Mouse (Mus musculus) heart, embryonic 12.5 days (tissue): ENCODE measurements around the gene Zfp865. TPM values are rescaled to one million over a fixed set of nuclear protein-coding genes. Genes with fewer than 3 reads are reported as not detected.
"Not testable (repeated sequence)": the region's sequence is repeated elsewhere in the genome, so short reads cannot be mapped to it uniquely, and the experiment has no call there.

Experiments
- ATAC-seq: fragments of 200-750 bp; cut with Nextera tagmentation; 2 replicates; pipeline ENCODE4 v1.8.0; 2017; ENCODE audit warnings: moderate TSS enrichment, moderate library complexity; ENCODE audit not compliant: insufficient number of reproducible peaks, low FRiP score
- H3K27ac ChIP-seq: fragments of 300-500 bp; sonication (generic); 2 replicates; pipeline ENCODE4 v1.5.1; 2016; ENCODE audit warnings: mild to moderate bottlenecking, moderate library complexity; ENCODE audit not compliant: poor library complexity, severe bottlenecking
- H3K27me3 ChIP-seq: fragments of 300-500 bp; sonication (generic); replicated peaks from 2 replicates; pipeline ENCODE4 v1.6.1; 2016; ENCODE audit warnings: mild to moderate bottlenecking, moderate library complexity
- H3K36me3 ChIP-seq: fragments of 300-500 bp; sonication (generic); 2 replicates; pipeline ENCODE4 v1.6.1; 2016; ENCODE audit warnings: mild to moderate bottlenecking, moderate library complexity
- H3K4me1 ChIP-seq: fragments of 300-500 bp; sonication (generic); replicated peaks from 2 replicates; pipeline ENCODE4 v1.6.1; 2016; ENCODE audit warnings: mild to moderate bottlenecking
- H3K4me2 ChIP-seq: fragments of 300-500 bp; sonication (generic); 2 replicates; pipeline ENCODE4 v1.6.1; 2016; ENCODE audit warnings: mild to moderate bottlenecking, moderate library complexity
- H3K4me3 ChIP-seq: fragments of 300-500 bp; sonication (generic); 2 replicates; pipeline ENCODE4 v1.5.1; 2016; ENCODE audit warnings: mild to moderate bottlenecking
- H3K9ac ChIP-seq: fragments of 300-500 bp; sonication (generic); 2 replicates; pipeline ENCODE4 v1.6.1; 2016; ENCODE audit warnings: mild to moderate bottlenecking, moderate library complexity
- H3K9me3 ChIP-seq: fragments of 300-500 bp; sonication (generic); replicated peaks from 2 replicates; pipeline ENCODE4 v1.6.1; 2016; ENCODE audit warnings: mild to moderate bottlenecking, moderate library complexity
- WGBS: fragments of 180-500 bp; shearing (Covaris S2); methylation state at CpG from one replicate; pipeline ENCODE4 v1.1.7; 2016; 5-methylcytosine and 5-hydroxymethylcytosine counted together
- polyA plus RNA-seq: library from polyadenylated mRNA; unstranded; fragments of >200 nt; fragmentation: Nextera tagmentation; extraction: Ambion mirVana; gene quantifications from 2 replicates; pipeline ENCODE4 v1.2.1, GENCODE M21; 2016

The Zfp865 gene
- polyA plus RNA-seq, 1 experiment from 2014 or later, result 5.1 TPM

GRCm38 (mm10) chr7:5062360-5063001 is 42.3 kb downstream of the Zfp865 start:
- WGBS, result under 1% methylated on average over 51 of the region's 51 CpGs
- Histone ChIP-seq H3K4me2 (peak overlapping the region; percentile 92), H3K27me3 (peaks cover 15% of the 10 kb centered on the region), H3K4me3 (peak overlapping the region; percentile 83), H3K36me3 (peaks cover 18% of the 10 kb centered on the region), H3K9ac (peak overlapping the region; percentile 93), H3K9me3 (no peaks in the 10 kb centered on the region), H3K4me1 (peaks cover 41% of the 10 kb centered on the region), H3K27ac (peak overlapping the region; percentile 99)
- ATAC-seq, result peak; percentile 75

GRCm38 (mm10) chr7:5064886-5065285 is 44.7 kb downstream of the Zfp865 start:
- H3K9ac ChIP-seq, result no peak overlapping the region
- ATAC-seq, result no peak
- H3K36me3 ChIP-seq, result peaks cover 42% of the 10 kb centered on the region
- H3K4me2 ChIP-seq, result no peak overlapping the region
- no peaks in the 10 kb centered on the region for H3K27me3 ChIP-seq
- H3K27ac ChIP-seq, result no peak overlapping the region
- H3K9me3 ChIP-seq, result no peaks in the 10 kb centered on the region
- 90% methylated on average over 6 of the region's 6 CpGs for WGBS
- H3K4me3 ChIP-seq, result no peak overlapping the region
- H3K4me1 ChIP-seq, result peaks cover 39% of the 10 kb centered on the region

- Histone ChIP-seq H3K27me3 (no peaks in the 10 kb centered on the region), H3K9ac (no peak overlapping the region), H3K9me3 (no peaks in the 10 kb centered on the region), H3K27ac (peak overlapping the region; percentile 18; the same call in 1 of the 2 replicates), H3K4me3 (no peak overlapping the region), H3K4me1 (peaks cover 3% of the 10 kb centered on the region; the same call in 1 of the 2 replicates), H3K4me2 (no peak overlapping the region), H3K36me3 (peaks cover 97% of the 10 kb centered on the region)
- peak; percentile 85 for ATAC-seq
- 67% methylated on average over 1 of the region's 1 CpGs for WGBS
Measured at GRCm38 (mm10) chr7:5073586-5073985, 53.4 kb downstream of the Zfp865 start.

- H3K4me2 ChIP-seq, result no peak overlapping the region
- H3K9ac ChIP-seq, result no peak overlapping the region
- no peak for ATAC-seq
- H3K4me3 ChIP-seq, result no peak overlapping the region
- no peaks in the 10 kb centered on the region for H3K9me3 ChIP-seq
- peaks cover 88% of the 10 kb centered on the region for H3K36me3 ChIP-seq
- H3K27ac ChIP-seq, result no peak overlapping the region
- H3K4me1 ChIP-seq, result peaks cover 3% of the 10 kb centered on the region; the same call in 1 of the 2 replicates
- 90% methylated on average over 5 of the region's 5 CpGs for whole genome bisulfite sequencing
- no peaks in the 10 kb centered on the region for H3K27me3 ChIP-seq
Measured at GRCm38 (mm10) chr7:5074984-5075383, 54.8 kb downstream of the Zfp865 start.

- no peak overlapping the region for H3K9ac ChIP-seq
Measured at GRCm38 (mm10) chr7:5076931-5077330, 56.8 kb downstream of the Zfp865 start.

GRCm38 (mm10) chr7:5079365-5080009 is 59.3 kb downstream of the Zfp865 start:
- 49% methylated on average over 11 of the region's 13 CpGs for WGBS
- ATAC-seq, result peak; percentile 22; the same call in 1 of the 2 replicates
- peaks cover 58% of the 10 kb centered on the region for H3K36me3 ChIP-seq
- H3K27me3 ChIP-seq, H3K9me3 ChIP-seq: not testable (repeated sequence)
- peaks cover 28% of the 10 kb centered on the region for H3K4me1 ChIP-seq
- H3K4me3 ChIP-seq, result peak overlapping the region; percentile 98
- H3K27ac ChIP-seq, result peak overlapping the region; percentile 96
- H3K4me2 ChIP-seq, result peak overlapping the region; percentile 86
- H3K9ac ChIP-seq, result peak overlapping the region; percentile 98

More at GRCm38 (mm10) chr7:5076931-5077330, 56.8 kb downstream of the Zfp865 start:
- WGBS, result 78% methylated on average over 2 of the region's 2 CpGs
- Histone ChIP-seq H3K36me3 (peaks cover 70% of the 10 kb centered on the region), H3K4me1 (peaks cover 11% of the 10 kb centered on the region), H3K27me3 (no peaks in the 10 kb centered on the region), H3K9me3 (no peaks in the 10 kb centered on the region), H3K27ac (no peak overlapping the region), H3K4me2 (no peak overlapping the region), H3K4me3 (no peak overlapping the region)
- peak; percentile 26; the same call in 1 of the 2 replicates for ATAC-seq

GRCm38 (mm10) chr7:5080010-5080751 is 60.0 kb downstream of the Zfp865 start, which contains the start of gene Epn1:
Gene Epn1 (plus strand): TSS chr7:5080235.
- peak within 1 kb of the TSS; percentile 86 for H3K4me2 ChIP-seq
- H3K36me3 ChIP-seq, result peaks cover 57% of the 10 kb centered on the region
- H3K4me1 ChIP-seq, result peaks cover 35% of the 10 kb centered on the region
- no peaks in the 10 kb centered on the region for H3K9me3 ChIP-seq
- H3K4me3 ChIP-seq, result peak within 1 kb of the TSS; percentile 98
- peak within 1 kb of the TSS; percentile 96 for H3K27ac ChIP-seq
- no peaks in the 10 kb centered on the region for H3K27me3 ChIP-seq
- WGBS, result under 1% methylated on average over 79 of the region's 81 CpGs
- peak; percentile 95 for ATAC-seq
- peak within 1 kb of the TSS; percentile 98 for H3K9ac ChIP-seq

- Histone ChIP-seq H3K36me3 (peaks cover 58% of the 10 kb centered on the region), H3K27ac (peak overlapping the region; percentile 96), H3K9ac (peak overlapping the region; percentile 98), H3K9me3 (no peaks in the 10 kb centered on the region), H3K27me3 (no peaks in the 10 kb centered on the region), H3K4me2 (peak overlapping the region; percentile 86), H3K4me3 (peak overlapping the region; percentile 98), H3K4me1 (peaks cover 39% of the 10 kb centered on the region)
- no peak for ATAC-seq
- 11% methylated on average over 6 of the region's 6 CpGs for WGBS
Measured at GRCm38 (mm10) chr7:5080815-5081214, 60.6 kb downstream of the Zfp865 start.

- Histone ChIP-seq H3K4me1 (peaks cover 41% of the 10 kb centered on the region), H3K4me2 (peak overlapping the region; percentile 86), H3K9ac (peak overlapping the region; percentile 98), H3K27me3 (no peaks in the 10 kb centered on the region), H3K36me3 (peaks cover 59% of the 10 kb centered on the region), H3K4me3 (peak overlapping the region; percentile 98), H3K9me3 (no peaks in the 10 kb centered on the region), H3K27ac (no peak overlapping the region)
- ATAC-seq, result no peak
- WGBS, result 48% methylated on average over 6 of the region's 6 CpGs
Measured at GRCm38 (mm10) chr7:5081241-5081640, 61.1 kb downstream of the Zfp865 start.

GRCm38 (mm10) chr7:5081939-5082338 is 61.8 kb downstream of the Zfp865 start:
- Histone ChIP-seq H3K36me3 (peaks cover 55% of the 10 kb centered on the region), H3K4me2 (peak overlapping the region; percentile 86), H3K4me1 (peaks cover 38% of the 10 kb centered on the region), H3K9me3 (no peaks in the 10 kb centered on the region), H3K27me3 (no peaks in the 10 kb centered on the region), H3K9ac (peak overlapping the region; percentile 98; the same call in 1 of the 2 replicates), H3K4me3 (peak overlapping the region; percentile 98), H3K27ac (no peak overlapping the region)
- 96% methylated on average over 2 of the region's 2 CpGs for WGBS
- ATAC-seq, result no peak
